Mouse (Mus musculus): ENCODE measurements at regions not wholly inside any gene's neighbourhood (a gene's known extent, or its start where the extent isn't known, plus 50 kb on each side); places are given as distances from the start of the nearest gene placed in this dataset.

DNA sequence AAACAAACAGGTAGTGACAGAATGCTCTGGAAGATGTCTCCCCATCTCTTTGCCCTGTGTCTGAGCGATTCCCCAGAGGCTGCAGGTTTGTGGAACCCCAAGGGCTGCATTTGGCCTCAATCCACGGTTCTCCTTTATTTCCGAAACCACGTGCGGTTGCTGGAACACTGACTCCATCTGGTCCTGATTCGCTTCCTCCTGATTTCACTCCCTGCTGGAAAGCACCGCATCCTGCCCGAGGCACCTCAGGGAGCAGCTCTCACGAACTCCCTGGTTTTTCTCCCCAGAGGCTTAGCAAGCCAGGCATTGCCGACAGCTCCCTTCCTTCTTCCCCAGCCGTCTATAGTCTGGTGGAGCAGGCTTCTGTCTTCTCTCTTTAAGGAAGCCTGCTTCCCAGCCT is 203.1 kb upstream of the Gm4791 start:
- no peak for TF ChIP-seq CTCF (IDR thresholded peaks at IDR 0.05; ENCODE audit: low read depth)
- TF ChIP-seq EP300 (IDR thresholded peaks at IDR 0.05; ENCODE audit: low read depth) = no peak

Measured in liver, postnatal 0 days (tissue).